Mouse (Mus musculus) ES-E14 (cell line): Measurements from ENCODE around the gene Pik3ap1.

Source experiments
- CHD2 ChIP-seq: IDR thresholded peaks from 2 replicates; pipeline ENCODE4 v1.6.1; 2014; ENCODE audit warnings: mild to moderate bottlenecking, low read depth, low read length, inconsistent platforms
- HCFC1 ChIP-seq: IDR thresholded peaks from 2 replicates; pipeline ENCODE4 v1.6.1; 2012; ENCODE audit warnings: low read length, inconsistent platforms, borderline replicate concordance; ENCODE audit not compliant: insufficient read depth
- MAFK ChIP-seq: IDR thresholded peaks from 2 replicates; pipeline ENCODE4 v1.6.1; 2014; ENCODE audit warnings: mild to moderate bottlenecking, low read depth, low read length, inconsistent platforms; ENCODE audit not compliant: insufficient read depth
- ZC3H11A ChIP-seq: IDR thresholded peaks from 2 replicates; pipeline ENCODE4 v1.6.1; 2012; ENCODE audit warnings: low read depth, mild to moderate bottlenecking, inconsistent platforms, low read length, borderline replicate concordance

- TF ChIP-seq CHD2 (no peak), ZC3H11A (no peak), MAFK (no peak), HCFC1 (no peak)
Observed at GRCm38 (mm10) chr19:41279724-41280244, 105.1 kb downstream of the Pik3ap1 start.
